Mouse (Mus musculus) adipocyte (in vitro differentiated cells): ENCODE data around the gene Fam160a2.
A peak's percentile ranks its signal among the peaks of the same experiment; 100 is the strongest.

ENCODE experiments used
- DNase-seq: peaks from one replicate; pipeline ENCODE4 v3.0.0-alpha.2; 2016; ENCODE audit warnings: low spot score

The Fam160a2 gene

DNA sequence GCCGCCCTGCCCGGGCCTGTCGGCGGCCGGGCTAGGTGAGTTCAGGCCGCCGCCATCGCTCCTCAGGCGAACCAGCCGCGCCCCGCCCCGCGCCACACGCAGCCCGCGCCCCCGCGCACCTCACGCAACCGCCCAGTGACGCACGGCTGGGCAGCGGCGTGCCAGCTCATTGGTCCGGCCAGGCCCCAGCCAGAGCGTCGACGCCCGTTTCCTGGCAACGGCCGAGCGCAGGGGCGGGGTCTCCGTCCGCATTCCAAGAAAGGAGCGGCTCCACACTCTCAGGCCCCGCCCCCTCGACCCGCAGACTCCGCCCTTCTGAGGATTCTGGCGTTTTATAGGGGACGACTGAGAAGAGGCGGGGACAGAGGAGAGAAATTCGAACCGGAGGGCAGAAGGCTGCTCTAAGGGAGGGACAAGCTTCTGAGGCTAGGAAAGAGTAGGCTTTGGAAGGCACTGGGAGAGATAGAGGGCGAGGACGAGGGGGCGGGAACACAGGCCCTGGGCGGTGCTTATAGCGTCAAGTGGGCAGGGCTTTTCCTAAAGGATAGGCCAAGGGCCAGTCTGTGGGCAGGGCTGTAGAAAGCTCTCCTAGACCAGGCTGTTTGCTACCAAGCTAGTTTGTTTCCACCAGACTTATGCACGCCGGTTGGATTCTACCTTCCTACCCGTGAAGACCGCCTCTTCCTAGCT, at the start of gene Fam160a2:
Gene Fam160a2, minus strand, starts transcription at position 120 of the 690 bp plus-strand sequence.
- DNase-seq, result peak; percentile 99

DNA sequence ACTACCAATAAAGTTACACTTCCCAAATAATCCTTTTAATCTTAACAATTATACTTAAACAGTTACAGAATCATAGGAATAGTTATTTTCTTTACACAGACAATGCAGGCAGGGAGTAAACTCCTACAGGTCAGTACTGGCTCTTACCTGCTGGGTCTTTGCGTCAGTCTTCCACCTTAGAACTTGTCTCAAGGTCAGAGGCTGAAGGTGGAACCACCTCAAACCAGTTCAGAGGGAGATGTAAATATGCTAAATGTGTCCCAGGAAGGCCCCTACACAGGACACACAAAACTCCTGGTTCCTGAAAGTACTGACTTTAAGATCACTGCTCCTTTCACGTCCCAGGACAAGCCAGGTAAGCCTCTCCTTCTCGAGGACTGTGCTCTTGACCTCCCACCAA, 45.2 kb upstream of the Fam160a2 start:
- no peak for DNase-seq

- DNase-seq, result no peak
These were observed 41.6 kb upstream of the Fam160a2 start for GRCm38 (mm10) chr7:105441426-105441825.

GRCm38 (mm10) chr7:105437979-105438772, 38.3 kb upstream of the Fam160a2 start:
- DNase-seq, result no peak

GRCm38 (mm10) chr7:105434798-105435197, 34.9 kb upstream of the Fam160a2 start:
- DNase-seq, result no peak

DNA sequence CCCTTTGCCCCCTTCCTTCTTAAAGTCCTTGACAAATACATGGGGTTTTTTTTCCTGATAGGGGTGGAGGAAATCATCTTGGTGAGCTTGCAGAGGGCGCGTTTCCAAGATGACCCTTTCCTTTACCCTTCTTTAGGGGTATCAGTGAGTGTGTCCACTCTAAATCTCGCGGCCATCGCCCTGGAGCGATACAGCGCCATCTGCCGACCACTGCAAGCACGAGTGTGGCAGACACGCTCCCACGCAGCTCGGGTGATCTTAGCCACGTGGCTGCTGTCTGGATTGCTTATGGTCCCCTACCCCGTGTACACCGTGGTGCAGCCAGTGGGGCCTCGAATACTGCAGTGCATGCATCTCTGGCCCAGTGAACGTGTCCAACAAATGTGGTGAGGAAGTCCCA, 34.0 kb upstream of the Fam160a2 start:
- no peak for DNase-seq

- DNase-seq, result no peak
These were observed 32.2 kb upstream of the Fam160a2 start for GRCm38 (mm10) chr7:105432058-105432457.

DNA sequence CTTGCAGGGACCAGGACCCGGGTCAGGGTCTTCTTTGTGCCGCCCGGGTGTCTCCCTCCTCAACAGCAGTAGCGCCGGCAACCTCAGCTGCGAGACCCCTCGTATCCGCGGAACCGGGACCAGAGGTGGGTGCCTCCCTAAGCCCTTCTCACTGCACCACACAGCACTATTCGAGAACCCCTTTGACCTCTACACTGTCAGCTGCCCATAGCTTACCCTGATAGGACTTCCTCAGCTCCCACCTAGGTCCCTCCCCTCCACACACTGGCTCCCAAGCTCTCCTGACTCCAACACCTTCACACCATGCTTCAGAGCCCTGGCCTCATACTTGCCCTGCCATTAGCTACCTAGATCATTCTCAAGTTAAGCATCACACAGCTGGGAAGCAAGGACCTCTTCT, 26.2 kb upstream of the Fam160a2 start:
- no peak for DNase-seq

GRCm38 (mm10) chr7:105425424-105426043, 25.7 kb upstream of the Fam160a2 start, which contains the start of gene Cckbr:
Gene Cckbr (plus strand): TSS chr7:105425731.
- DNase-seq, result no peak

DNA sequence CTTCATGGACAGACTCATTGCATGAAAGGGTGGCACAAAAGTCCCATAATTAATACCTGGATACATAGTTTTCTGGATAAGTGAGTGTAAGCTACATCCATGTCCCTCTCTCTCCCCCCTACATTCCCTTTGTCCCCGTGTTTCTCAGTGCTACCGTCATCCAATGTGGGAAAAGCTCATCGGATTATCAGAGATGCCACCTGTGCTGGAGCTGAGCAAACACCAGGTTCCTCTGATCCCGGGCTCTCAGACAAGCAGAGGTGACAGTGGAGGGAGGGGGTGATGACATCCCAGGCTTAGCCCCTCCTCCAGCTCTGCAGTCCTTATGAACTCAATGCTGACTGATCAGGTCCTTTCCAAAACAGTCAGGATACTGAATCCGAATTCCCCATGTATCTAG, 24.5 kb upstream of the Fam160a2 start:
- no peak for DNase-seq

DNA sequence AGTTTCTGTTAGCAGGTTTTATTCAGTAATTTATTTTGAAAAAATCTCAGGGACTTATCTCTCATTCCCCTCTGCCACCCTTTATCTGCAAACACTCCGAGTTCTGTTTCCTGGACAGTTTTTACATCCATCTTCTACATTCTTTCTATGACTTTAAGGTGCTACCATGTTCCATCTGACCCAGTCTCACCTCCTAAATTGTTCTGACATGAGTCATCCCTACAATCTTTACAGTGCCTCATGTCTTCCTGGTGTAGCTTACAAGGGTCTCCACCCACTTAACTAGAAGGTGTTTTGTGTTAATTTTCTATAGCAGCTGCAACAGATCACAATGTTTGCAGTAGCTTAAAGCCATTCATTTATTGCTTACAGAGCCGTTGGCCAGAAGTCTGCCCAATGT, 21.0 kb upstream of the Fam160a2 start:
- no peak for DNase-seq

DNA sequence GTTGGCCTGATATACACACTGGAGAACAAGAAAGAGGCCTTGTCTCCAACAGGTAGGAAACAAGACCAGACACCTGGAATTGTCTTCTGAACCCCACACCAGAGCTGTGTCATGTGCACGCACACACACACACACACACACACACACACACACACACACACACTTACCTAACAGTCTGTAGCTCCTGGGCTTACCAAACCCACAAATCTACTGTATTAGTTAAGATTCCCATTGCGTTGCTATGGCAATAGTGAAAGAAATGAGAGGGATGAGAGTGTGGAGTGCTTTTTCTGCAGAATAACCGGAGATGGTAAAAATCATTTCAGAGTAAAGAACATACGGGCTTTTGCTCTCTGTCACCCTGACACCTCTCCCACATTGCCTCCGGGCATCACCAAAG, 18.3 kb upstream of the Fam160a2 start:
- no peak for DNase-seq

- no peak for DNase-seq
These were observed 16.7 kb upstream of the Fam160a2 start for GRCm38 (mm10) chr7:105416529-105416928.

DNA sequence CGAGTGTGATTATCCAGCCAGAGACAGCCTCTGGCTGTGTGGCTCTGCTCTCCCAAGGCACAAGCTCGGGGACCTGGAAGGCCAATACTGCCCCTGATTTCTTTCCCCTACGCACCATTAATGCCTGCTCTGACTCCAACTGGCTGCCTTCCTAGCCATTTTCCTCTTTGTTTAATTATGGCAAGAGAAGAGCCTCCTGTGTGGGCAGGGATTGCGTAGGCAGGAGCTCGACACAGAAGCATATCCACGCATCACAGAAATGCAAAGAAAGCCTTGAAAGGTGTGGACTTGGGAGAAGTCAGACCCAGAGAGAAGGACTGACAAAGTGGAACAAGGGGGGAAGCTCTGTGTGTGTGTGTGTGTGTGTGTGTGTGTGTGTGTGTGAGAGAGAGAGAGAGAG, 14.5 kb upstream of the Fam160a2 start:
- DNase-seq, result no peak

GRCm38 (mm10) chr7:105411874-105412632, 12.2 kb upstream of the Fam160a2 start:
- peak; percentile 76 for DNase-seq

- no peak for DNase-seq
These were observed 6.5 kb upstream of the Fam160a2 start for GRCm38 (mm10) chr7:105406322-105406721.

- DNase-seq, result no peak
These were observed 4.4 kb upstream of the Fam160a2 start, which contains the start of gene Cnga4 for GRCm38 (mm10) chr7:105404268-105404667. Gene Cnga4 (plus strand): TSS chr7:105404568.

- DNase-seq, result peak; percentile 16
These were observed 558 bp downstream of the Fam160a2 start for GRCm38 (mm10) chr7:105399058-105399934.

DNA sequence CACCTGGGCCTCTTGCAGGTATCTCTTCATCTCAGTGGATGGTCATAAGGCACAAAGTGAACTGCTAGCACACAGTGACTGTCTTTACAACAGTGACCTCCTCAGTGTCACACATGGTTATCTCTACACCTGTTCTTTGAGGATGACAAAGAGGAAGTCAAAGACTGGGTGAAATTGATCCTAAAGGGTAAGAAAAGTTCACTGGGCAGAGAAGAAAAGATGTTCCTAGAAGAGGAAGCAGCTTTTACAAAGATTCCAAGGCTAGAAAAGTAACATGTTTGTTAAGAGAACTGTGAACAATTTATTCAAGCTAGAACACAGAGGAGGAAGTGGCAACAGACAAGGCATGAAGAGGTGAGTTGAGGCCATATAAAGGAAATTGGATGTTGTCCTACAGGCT, 3.7 kb downstream of the Fam160a2 start:
- DNase-seq, result no peak

DNA sequence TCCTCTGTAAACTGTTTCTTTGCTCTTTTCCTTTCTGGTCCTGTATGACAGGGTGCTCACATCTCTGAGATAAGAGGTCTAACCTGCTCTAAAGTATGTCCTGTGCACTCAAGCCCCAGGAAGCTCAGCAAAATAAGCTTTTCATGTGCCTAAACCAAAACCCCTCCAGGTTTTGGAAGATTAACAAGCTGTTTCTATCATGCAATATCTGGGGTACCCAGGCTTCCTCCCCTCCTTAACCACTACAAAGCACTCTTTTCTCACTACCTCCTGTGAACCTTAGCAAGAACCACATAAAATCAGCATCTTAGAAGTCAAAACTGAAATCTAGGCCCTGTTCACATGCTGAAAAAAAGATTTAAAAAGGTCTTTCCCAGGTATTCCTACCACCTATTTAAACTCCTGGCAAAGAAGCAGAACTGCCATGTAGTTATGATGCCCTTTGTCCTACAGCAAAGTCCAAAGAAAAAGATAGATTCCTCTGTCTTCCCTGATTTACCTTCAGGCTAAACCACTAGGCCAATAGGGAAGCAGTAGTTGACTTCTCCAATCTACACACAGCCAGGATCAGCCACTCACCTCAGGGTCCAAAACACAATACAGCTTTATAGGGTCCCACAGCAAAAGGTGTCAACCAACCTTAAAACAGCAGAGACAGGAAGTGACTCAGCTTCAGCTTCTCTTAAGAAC, 4.6 kb downstream of the Fam160a2 start:
- no peak for DNase-seq

DNA sequence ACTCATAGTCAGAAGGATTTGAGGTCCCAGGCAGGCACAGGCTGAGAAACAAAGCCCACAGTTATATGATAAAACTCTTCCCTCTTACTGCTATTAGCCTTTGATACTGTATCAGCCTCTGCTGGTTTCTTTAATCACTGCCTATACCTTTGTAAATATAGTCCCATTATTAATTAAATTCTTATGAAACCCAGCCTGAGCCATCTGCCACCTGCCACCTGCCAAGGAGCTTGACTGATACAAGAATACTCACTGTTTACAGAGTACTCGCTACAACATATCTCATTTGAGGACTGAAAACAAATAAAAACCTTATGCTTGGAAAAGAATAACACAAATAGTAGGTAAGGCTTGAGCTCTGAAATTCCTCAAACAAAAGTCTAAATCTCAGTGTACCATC, 5.2 kb downstream of the Fam160a2 start:
- DNase-seq, result no peak
